Mouse (Mus musculus) lung, embryonic 16.5 days (tissue): ENCODE data around the gene Tmprss9. TPM values are rescaled to one million over a fixed set of nuclear protein-coding genes. Genes with fewer than 3 reads are reported as not detected.

Experiments
- ATAC-seq: fragments of 200-750 bp; cut with Nextera tagmentation; 2 replicates; pipeline ENCODE4 v1.8.0; 2017; ENCODE audit warnings: low read depth, mild to moderate bottlenecking, moderate library complexity
- H3K27ac ChIP-seq: fragments of 300-500 bp; sonication (generic); 2 replicates; pipeline ENCODE4 v1.5.1; 2014; ENCODE audit warnings: mild to moderate bottlenecking, control low read depth, low read length
- H3K27me3 ChIP-seq: fragments of 300-500 bp; sonication (generic); 2 replicates; pipeline ENCODE4 v1.6.1; 2014; ENCODE audit warnings: low read depth, low read length, mixed read lengths; ENCODE audit not compliant: control insufficient read depth, insufficient read depth
- H3K36me3 ChIP-seq: fragments of 300-500 bp; sonication (generic); 2 replicates; pipeline ENCODE4 v1.6.1; 2014; ENCODE audit warnings: low read length; ENCODE audit not compliant: control insufficient read depth, insufficient read depth
- H3K4me1 ChIP-seq: fragments of 300-500 bp; sonication (generic); replicated peaks from 2 replicates; pipeline ENCODE4 v1.6.1; 2014; ENCODE audit warnings: low read length, mixed read lengths; ENCODE audit not compliant: control insufficient read depth, insufficient read depth
- H3K4me2 ChIP-seq: fragments of 300-500 bp; sonication (generic); 2 replicates; pipeline ENCODE4 v1.6.1; 2014; ENCODE audit warnings: low read depth, low read length, control low read depth
- H3K4me3 ChIP-seq: fragments of 300-500 bp; sonication (generic); 2 replicates; pipeline ENCODE4 v1.5.1; 2014; ENCODE audit warnings: mild to moderate bottlenecking, low read length, control low read depth
- H3K9ac ChIP-seq: fragments of 300-500 bp; sonication (generic); 2 replicates; pipeline ENCODE4 v1.6.1; 2014; ENCODE audit warnings: low read length, control low read depth
- H3K9me3 ChIP-seq: fragments of 300-500 bp; sonication (generic); 2 replicates; pipeline ENCODE4 v1.6.1; 2016; ENCODE audit warnings: low read length; ENCODE audit not compliant: control insufficient read depth
- WGBS: fragments of 180-500 bp; shearing (Covaris S2); extraction: QIAGEN DNeasy Blood & Tissue Kit; methylation state at CpG from one replicate; pipeline ENCODE4 v1.1.7; 2014; 5-methylcytosine and 5-hydroxymethylcytosine counted together
- polyA plus RNA-seq: library from polyadenylated mRNA; unstranded; fragments of >200 nt; fragmentation: Nextera tagmentation; extraction: Ambion mirVana; gene quantifications from 2 replicates; pipeline ENCODE4 v1.2.1, GENCODE M21; 2015

Gene Tmprss9
- polyA plus RNA-seq, 1 experiment from 2014 or later: not detected

DNA sequence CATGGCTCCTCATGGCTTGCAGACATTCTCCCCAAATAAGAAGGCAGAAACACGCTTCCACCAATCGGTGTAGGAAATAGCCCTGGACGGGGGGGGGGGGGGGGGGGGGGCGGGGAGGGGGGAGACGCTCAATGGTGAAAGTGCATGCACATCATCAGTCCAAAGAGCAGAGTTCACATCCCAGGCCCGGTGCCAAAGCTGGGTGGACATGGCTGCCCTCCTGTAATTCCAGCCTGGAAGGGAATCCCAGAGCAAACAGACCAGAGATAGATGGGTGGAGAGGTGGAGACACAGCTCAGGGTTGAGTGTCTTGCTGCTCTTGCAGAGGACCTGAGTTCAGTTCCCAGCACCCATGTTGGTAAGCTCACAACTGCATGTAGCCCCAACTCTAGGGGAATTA, 655 bp upstream of the Tmprss9 start:
- H3K27me3 ChIP-seq: no peaks in the 10 kb centered on the region
- H3K9ac ChIP-seq: no peak overlapping the region
- H3K4me2 ChIP-seq: no peak overlapping the region
- no peak for ATAC-seq
- H3K36me3 ChIP-seq: peaks cover 3% of the 10 kb centered on the region
- H3K4me3 ChIP-seq: no peak overlapping the region
- H3K9me3 ChIP-seq: no peaks in the 10 kb centered on the region
- no peak overlapping the region for H3K27ac ChIP-seq
- no peaks in the 10 kb centered on the region for H3K4me1 ChIP-seq
- 57% methylated on average over 1 of the region's 6 CpGs for WGBS

DNA sequence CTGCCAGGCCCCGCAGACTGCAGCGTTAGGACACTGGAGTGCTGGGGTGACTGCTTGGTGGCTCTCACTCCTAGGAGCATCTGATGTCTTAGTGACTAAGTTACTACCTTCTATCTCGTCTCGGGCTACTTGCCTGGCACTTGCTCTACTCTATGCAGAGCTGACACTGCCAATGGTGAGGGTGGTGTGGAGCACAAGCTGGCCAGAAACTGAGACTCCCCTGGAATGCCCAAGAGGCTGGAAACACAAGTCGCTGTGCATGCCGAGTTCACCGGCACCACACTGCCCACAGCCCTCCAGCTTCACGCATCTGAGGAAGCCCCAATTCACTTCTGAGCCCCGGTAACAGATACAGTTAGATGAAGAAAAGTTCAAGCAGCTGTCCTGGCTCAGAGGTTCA, 2.4 kb downstream of the Tmprss9 start:
- H3K4me2 ChIP-seq: no peak overlapping the region
- no peak overlapping the region for H3K27ac ChIP-seq
- 68% methylated on average over 9 of the region's 9 CpGs for WGBS
- no peaks in the 10 kb centered on the region for H3K4me1 ChIP-seq
- no peaks in the 10 kb centered on the region for H3K27me3 ChIP-seq
- no peak overlapping the region; the same call in 1 of the 2 replicates for H3K9ac ChIP-seq
- H3K36me3 ChIP-seq: no peaks in the 10 kb centered on the region
- ATAC-seq: no peak
- H3K9me3 ChIP-seq: no peaks in the 10 kb centered on the region
- no peak overlapping the region for H3K4me3 ChIP-seq

DNA sequence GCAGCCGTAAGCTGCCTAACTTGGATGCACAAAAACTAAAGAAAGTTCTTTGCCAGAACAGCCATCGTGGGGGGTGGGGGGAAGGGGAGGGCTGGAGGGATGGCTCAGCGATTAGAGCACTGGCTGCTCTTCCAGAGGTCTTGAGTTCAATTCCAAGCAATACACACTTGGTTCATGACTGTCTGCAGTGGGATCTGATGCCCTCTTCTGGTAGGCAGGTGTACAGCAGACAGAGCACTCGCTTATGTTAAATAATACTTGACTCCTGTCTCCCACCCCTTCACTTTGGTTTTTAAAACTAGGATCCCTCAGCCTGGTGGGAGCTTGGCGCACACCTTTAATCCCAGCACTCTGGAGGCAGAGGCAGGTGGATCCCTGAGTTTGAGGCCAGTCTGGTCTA, 4.4 kb downstream of the Tmprss9 start:
- WGBS: 29% methylated on average over 5 of the region's 5 CpGs
- H3K4me3 ChIP-seq: no peak overlapping the region
- no peaks in the 10 kb centered on the region for H3K27me3 ChIP-seq
- no peak overlapping the region for H3K9ac ChIP-seq
- H3K27ac ChIP-seq: no peak overlapping the region
- no peak for ATAC-seq
- H3K36me3 ChIP-seq: no peaks in the 10 kb centered on the region
- H3K9me3 ChIP-seq: no peaks in the 10 kb centered on the region
- H3K4me2 ChIP-seq: no peak overlapping the region
- H3K4me1 ChIP-seq: no peaks in the 10 kb centered on the region

DNA sequence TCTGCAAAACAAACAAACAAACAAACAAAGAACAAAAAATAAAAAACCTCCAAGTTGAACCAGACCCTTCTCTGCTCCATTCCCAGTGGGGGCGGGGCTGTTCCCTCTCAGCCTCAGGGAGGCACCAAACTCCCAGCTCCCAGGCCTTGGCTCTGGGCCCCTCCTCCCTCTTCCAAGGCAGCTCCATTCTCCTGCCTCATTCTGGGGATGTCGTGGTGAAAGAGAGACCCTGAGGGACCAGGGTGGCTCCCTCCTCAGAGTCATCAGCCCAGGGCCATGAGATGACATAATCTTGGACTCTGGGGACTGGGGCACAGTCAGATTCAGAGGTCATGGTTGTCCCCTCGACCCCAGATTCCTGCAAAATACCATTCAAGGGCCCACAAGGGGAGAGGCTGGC, 4.9 kb downstream of the Tmprss9 start:
- H3K9me3 ChIP-seq: no peaks in the 10 kb centered on the region
- H3K4me1 ChIP-seq: no peaks in the 10 kb centered on the region
- no peak overlapping the region for H3K9ac ChIP-seq
- no peaks in the 10 kb centered on the region for H3K36me3 ChIP-seq
- no peak overlapping the region for H3K27ac ChIP-seq
- H3K4me2 ChIP-seq: no peak overlapping the region
- H3K4me3 ChIP-seq: no peak overlapping the region
- 0 out of 2 replicates have a peak, but pooled peaks have one; percentile 1 for ATAC-seq
- no peaks in the 10 kb centered on the region for H3K27me3 ChIP-seq
- 14% methylated on average over 3 of the region's 3 CpGs for WGBS

DNA sequence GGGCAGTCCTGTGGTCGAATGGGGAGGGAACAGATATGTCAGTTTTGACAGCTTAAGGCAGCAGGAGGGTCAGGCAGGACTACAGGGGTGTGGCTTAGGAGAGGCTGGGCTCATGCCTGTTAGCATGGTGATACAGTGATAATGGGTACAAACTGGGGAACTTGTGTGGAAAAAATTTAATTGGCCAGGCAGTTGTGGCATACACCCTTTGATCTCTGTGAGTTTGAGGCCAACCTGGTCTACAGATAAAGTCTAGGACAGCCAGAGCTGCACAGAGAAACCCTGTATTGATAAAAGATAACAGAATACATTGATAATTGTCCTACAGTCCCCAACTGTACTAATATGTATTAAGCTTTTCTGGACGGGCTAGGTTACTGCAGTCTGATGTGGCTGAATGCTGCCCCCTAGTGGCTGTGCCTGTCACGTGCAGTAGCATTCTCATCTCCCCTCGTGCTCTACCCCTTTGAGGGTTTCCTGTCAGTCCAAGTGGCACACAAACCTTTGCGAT, 8.5 kb downstream of the Tmprss9 start:
- no peaks in the 10 kb centered on the region for H3K36me3 ChIP-seq
- H3K9ac ChIP-seq: no peak overlapping the region
- 7% methylated on average over 5 of the region's 5 CpGs for WGBS
- H3K27me3 ChIP-seq: no peaks in the 10 kb centered on the region
- no peak overlapping the region for H3K4me2 ChIP-seq
- no peak overlapping the region for H3K4me3 ChIP-seq
- no peaks in the 10 kb centered on the region for H3K9me3 ChIP-seq
- no peak overlapping the region for H3K27ac ChIP-seq
- H3K4me1 ChIP-seq: no peaks in the 10 kb centered on the region
- ATAC-seq: peak; percentile 50

DNA sequence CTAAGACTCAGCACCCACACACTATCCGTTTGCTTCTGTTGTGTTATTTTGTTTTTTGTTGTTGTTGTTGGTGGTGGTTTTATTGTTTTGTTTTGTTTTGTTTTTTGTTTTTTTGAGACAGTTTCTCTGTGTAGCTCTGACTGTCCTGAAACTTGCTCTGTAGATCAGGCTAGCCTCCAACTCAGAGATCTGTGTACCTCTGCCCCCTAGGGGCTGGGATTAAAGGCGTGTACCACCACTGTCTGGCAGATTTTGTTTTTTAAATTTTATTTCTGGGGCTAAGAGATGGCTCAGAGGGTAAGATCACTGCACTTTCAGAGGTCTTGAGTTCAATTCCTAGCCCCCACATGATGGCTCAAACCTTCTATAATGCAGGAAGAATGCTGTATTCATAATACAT, 9.3 kb downstream of the Tmprss9 start:
- 62% methylated on average over 2 of the region's 2 CpGs for WGBS
- Histone ChIP-seq H3K4me3 (no peak overlapping the region), H3K9ac (no peak overlapping the region), H3K4me2 (no peak overlapping the region), H3K4me1 (no peaks in the 10 kb centered on the region), H3K9me3 (no peaks in the 10 kb centered on the region), H3K27me3 (no peaks in the 10 kb centered on the region), H3K27ac (no peak overlapping the region), H3K36me3 (no peaks in the 10 kb centered on the region)
- no peak for ATAC-seq

DNA sequence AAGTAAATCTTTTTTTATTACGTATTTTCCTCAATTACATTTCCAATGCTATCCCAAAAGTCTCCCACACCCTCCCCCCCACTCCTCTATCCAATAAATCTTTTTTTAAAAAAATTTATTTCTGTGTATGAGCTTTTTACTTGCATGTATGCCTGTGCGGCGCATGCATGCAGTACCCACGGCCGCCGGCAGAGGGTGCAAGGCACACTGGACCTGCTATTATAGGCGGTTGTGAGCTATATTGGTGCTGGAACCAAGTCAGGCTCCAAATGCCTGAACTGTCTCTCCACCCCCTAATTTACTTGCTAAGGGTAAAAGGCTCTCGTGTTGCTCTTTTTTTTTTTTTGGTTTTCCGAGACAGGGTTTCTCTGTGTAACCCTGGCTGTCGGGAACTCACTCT, 9.7 kb downstream of the Tmprss9 start:
- no peaks in the 10 kb centered on the region for H3K27me3 ChIP-seq
- H3K9me3 ChIP-seq: no peaks in the 10 kb centered on the region
- no peaks in the 10 kb centered on the region for H3K4me1 ChIP-seq
- 26% methylated on average over 10 of the region's 10 CpGs for WGBS
- no peak for ATAC-seq
- no peak overlapping the region for H3K9ac ChIP-seq
- H3K36me3 ChIP-seq: no peaks in the 10 kb centered on the region
- H3K4me3 ChIP-seq: no peak overlapping the region
- H3K4me2 ChIP-seq: no peak overlapping the region
- H3K27ac ChIP-seq: no peak overlapping the region

DNA sequence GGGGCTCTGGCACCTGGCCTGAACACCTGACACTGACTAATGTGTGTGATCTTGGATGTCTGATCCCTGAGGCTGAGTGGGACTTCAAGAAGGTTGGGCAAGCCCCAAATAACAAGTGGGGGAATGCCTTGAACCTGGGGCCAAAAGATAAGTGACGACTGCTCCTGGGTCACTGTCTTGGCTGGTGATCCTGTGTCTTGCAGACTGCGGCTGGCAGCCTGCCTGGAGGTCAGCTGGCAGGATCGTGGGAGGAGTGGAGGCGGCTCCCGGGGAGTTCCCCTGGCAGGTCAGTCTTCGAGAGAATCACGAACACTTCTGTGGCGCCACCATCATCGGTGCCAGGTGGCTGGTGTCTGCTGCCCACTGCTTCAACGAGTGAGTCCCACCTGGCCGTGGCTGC, 15.5 kb downstream of the Tmprss9 start:
- Histone ChIP-seq H3K27ac (no peak overlapping the region), H3K4me3 (no peak overlapping the region), H3K9me3 (no peaks in the 10 kb centered on the region), H3K4me2 (no peak overlapping the region), H3K4me1 (no peaks in the 10 kb centered on the region), H3K36me3 (no peaks in the 10 kb centered on the region), H3K27me3 (peaks cover 11% of the 10 kb centered on the region), H3K9ac (no peak overlapping the region)
- WGBS: 35% methylated on average over 11 of the region's 11 CpGs
- peak; percentile 23; the same call in 1 of the 2 replicates for ATAC-seq

DNA sequence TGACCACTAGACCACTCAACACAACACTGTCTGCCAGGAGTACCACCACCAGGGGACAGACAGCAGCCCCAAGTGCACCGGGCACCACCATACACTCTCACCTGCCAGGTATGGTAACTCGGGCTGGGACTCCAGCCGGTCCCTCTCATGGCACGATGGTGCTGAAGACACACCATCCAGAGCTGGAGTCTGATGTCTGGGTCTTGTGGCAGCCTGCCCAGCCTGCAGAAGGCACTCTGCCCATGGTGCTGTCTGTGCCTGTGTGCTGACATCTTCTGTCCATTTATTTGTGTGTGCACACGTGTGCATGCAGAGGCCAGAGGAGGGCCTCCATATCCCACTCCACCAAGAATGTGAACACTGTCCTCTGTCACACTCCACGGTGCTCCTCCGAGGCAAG, 23.5 kb downstream of the Tmprss9 start:
- Histone ChIP-seq H3K4me2 (no peak overlapping the region), H3K36me3 (no peaks in the 10 kb centered on the region), H3K4me3 (no peak overlapping the region), H3K27me3 (peaks cover 2% of the 10 kb centered on the region; the same call in 1 of the 2 replicates), H3K9ac (no peak overlapping the region), H3K27ac (no peak overlapping the region), H3K4me1 (peaks cover 8% of the 10 kb centered on the region), H3K9me3 (no peaks in the 10 kb centered on the region)
- no peak for ATAC-seq
- 79% methylated on average over 7 of the region's 7 CpGs for WGBS

DNA sequence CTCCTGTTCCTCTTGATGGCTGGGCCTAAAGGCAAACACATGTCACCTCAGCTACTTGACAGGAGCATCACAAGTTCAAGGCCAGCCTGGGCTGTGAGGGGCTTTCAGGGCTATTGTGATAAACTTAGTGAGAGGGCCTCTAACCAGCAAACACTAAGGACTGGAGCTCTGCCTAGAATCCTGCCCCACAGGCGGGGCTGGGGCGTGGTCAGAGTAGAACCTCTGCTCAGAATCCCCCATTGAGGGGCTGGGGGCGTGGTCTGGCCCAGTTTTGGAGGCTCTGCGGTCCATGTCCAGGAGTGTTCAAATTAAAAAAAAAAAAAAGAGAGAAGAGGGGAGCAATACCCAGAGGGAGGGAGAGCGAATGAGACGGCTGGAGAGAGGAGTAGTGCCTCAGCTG, 24.0 kb downstream of the Tmprss9 start:
- Histone ChIP-seq H3K27me3 (no peaks in the 10 kb centered on the region), H3K4me1 (peaks cover 8% of the 10 kb centered on the region), H3K36me3 (no peaks in the 10 kb centered on the region), H3K4me2 (no peak overlapping the region), H3K9ac (no peak overlapping the region), H3K4me3 (no peak overlapping the region), H3K27ac (no peak overlapping the region), H3K9me3 (no peaks in the 10 kb centered on the region)
- WGBS: 65% methylated on average over 6 of the region's 6 CpGs
- ATAC-seq: no peak
